In genomic region chr5:143711326-143711725, GRCm38 (mm10) we compare ENCODE assay signal across 8 mouse cellular contexts. TPM values are rescaled to one million over a fixed set of nuclear protein-coding genes. Genes with fewer than 3 reads are reported as not detected.
A peak's percentile ranks its signal among the peaks of the same experiment; 100 is the strongest.
DNase-seq lines count a peak whose midpoint lies in the region; ATAC-seq and TF ChIP-seq lines count a peak whose summit lies in the region.

No protein-coding gene starts in this region.

- no peak overlapping the region for H3K27ac ChIP-seq in ES-Bruce4 (ENCODE audit: insufficient read depth, low read length)
- no peak overlapping the region for H3K27ac ChIP-seq in bone marrow, adult 2 months (ENCODE audit: control insufficient read depth, insufficient read depth, low read depth, low read length, poor library complexity)
- H3K27ac ChIP-seq in embryonic facial prominence, embryonic 15.5 days (replicated peaks) = no peak overlapping the region; the same call in 1 of the 2 replicates
- no peak overlapping the region for H3K27ac ChIP-seq in heart, embryonic 16.5 days (ENCODE audit: low read length)
- no peak overlapping the region for H3K27ac ChIP-seq in liver, embryonic 16.5 days (ENCODE audit: low read length)
- 0 out of 2 replicates have a peak overlapping the region, but pooled peaks have one; percentile 23 for H3K27ac ChIP-seq in neural tube, embryonic 13.5 days (replicated peaks)

- peak; percentile 80 for DNase-seq in kidney, postnatal 14 days
- DNase-seq in testis, postnatal 14 days (ENCODE audit: low spot score) = peak; percentile 43

- H3K36me3 ChIP-seq in ES-Bruce4 (ENCODE audit: control insufficient read depth, insufficient read depth, low read length, poor library complexity, severe bottlenecking) = peaks cover 27% of the 10 kb centered on the region
- peaks cover 85% of the 10 kb centered on the region for H3K36me3 ChIP-seq in embryonic facial prominence, embryonic 15.5 days
- peaks cover 64% of the 10 kb centered on the region for H3K36me3 ChIP-seq in heart, embryonic 16.5 days (ENCODE audit: control insufficient read depth, insufficient read depth)
- peaks cover 41% of the 10 kb centered on the region for H3K36me3 ChIP-seq in liver, embryonic 16.5 days (ENCODE audit: control insufficient read depth, insufficient read depth)
- peaks cover 93% of the 10 kb centered on the region for H3K36me3 ChIP-seq in neural tube, embryonic 13.5 days

- no peak for TF ChIP-seq EP300 in ES-Bruce4 (IDR thresholded peaks at IDR 0.05; ENCODE audit: insufficient read depth, low read depth, low read length)

- 29% methylated on average over 7 of the region's 7 CpGs for WGBS in bone marrow, adult 2 months
- 11% methylated on average over 7 of the region's 7 CpGs for WGBS in embryonic facial prominence, embryonic 15.5 days
- 16% methylated on average over 7 of the region's 7 CpGs for WGBS in heart, embryonic 16.5 days
- WGBS in liver, embryonic 16.5 days (ENCODE audit: insufficient replicate concordance) = 16% methylated on average over 7 of the region's 7 CpGs
- WGBS in neural tube, embryonic 13.5 days = 7% methylated on average over 7 of the region's 7 CpGs

- H3K27me3 ChIP-seq in ES-Bruce4 (ENCODE audit: control insufficient read depth, insufficient read depth, low read length, poor library complexity, severe bottlenecking) = no peaks in the 10 kb centered on the region
- no peaks in the 10 kb centered on the region for H3K27me3 ChIP-seq in embryonic facial prominence, embryonic 15.5 days
- no peaks in the 10 kb centered on the region for H3K27me3 ChIP-seq in heart, embryonic 16.5 days (ENCODE audit: control insufficient read depth, insufficient read depth, low read length)
- H3K27me3 ChIP-seq in liver, embryonic 16.5 days (ENCODE audit: control insufficient read depth, insufficient read depth, low read depth, low read length) = no peaks in the 10 kb centered on the region
- no peaks in the 10 kb centered on the region for H3K27me3 ChIP-seq in neural tube, embryonic 13.5 days

- TF ChIP-seq CTCF in ES-Bruce4 (IDR thresholded peaks at IDR 0.05; ENCODE audit: low read depth, low read length) = peak; percentile 88
- TF ChIP-seq CTCF in bone marrow, adult 2 months (IDR thresholded peaks at IDR 0.05; ENCODE audit: control insufficient read depth, insufficient read depth, low read length) = peak; percentile 88

- no peak overlapping the region for H3K9ac ChIP-seq in ES-Bruce4 (ENCODE audit: low read depth, poor library complexity, severe bottlenecking)
- no peak overlapping the region for H3K9ac ChIP-seq in embryonic facial prominence, embryonic 15.5 days
- no peak overlapping the region for H3K9ac ChIP-seq in heart, embryonic 16.5 days (ENCODE audit: low read length)
- H3K9ac ChIP-seq in liver, embryonic 16.5 days (ENCODE audit: low read depth, low read length) = no peak overlapping the region
- no peak overlapping the region for H3K9ac ChIP-seq in neural tube, embryonic 13.5 days

- no peaks in the 10 kb centered on the region for H3K9me3 ChIP-seq in ES-Bruce4 (replicated peaks; ENCODE audit: control insufficient read depth, insufficient read depth, low read length, poor library complexity, severe bottlenecking)
- no peaks in the 10 kb centered on the region for H3K9me3 ChIP-seq in embryonic facial prominence, embryonic 15.5 days (replicated peaks)
- no peaks in the 10 kb centered on the region for H3K9me3 ChIP-seq in heart, embryonic 16.5 days (replicated peaks; ENCODE audit: control insufficient read depth, low read length)
- H3K9me3 ChIP-seq in liver, embryonic 16.5 days (replicated peaks; ENCODE audit: control insufficient read depth, low read length) = no peaks in the 10 kb centered on the region
- H3K9me3 ChIP-seq in neural tube, embryonic 13.5 days = no peaks in the 10 kb centered on the region

- H3K4me3 ChIP-seq in ES-Bruce4 (ENCODE audit: low read depth, low read length) = no peak overlapping the region
- no peak overlapping the region for H3K4me3 ChIP-seq in bone marrow, adult 2 months (replicated peaks; ENCODE audit: control insufficient read depth, low read depth, low read length)
- H3K4me3 ChIP-seq in embryonic facial prominence, embryonic 15.5 days (replicated peaks) = no peak overlapping the region
- H3K4me3 ChIP-seq in heart, embryonic 16.5 days (ENCODE audit: low read length) = no peak overlapping the region
- no peak overlapping the region for H3K4me3 ChIP-seq in liver, embryonic 16.5 days (ENCODE audit: low read depth, low read length)
- H3K4me3 ChIP-seq in neural tube, embryonic 13.5 days = no peak overlapping the region

- no peak for TF ChIP-seq POLR2A in ES-Bruce4 (IDR thresholded peaks at IDR 0.05; ENCODE audit: insufficient read depth, low read length)
- no peak for TF ChIP-seq POLR2A in bone marrow, adult 2 months (IDR thresholded peaks at IDR 0.05; ENCODE audit: borderline replicate concordance, control insufficient read depth, low read depth, low read length)

- ATAC-seq in embryonic facial prominence, embryonic 15.5 days (ENCODE audit: insufficient number of reproducible peaks, low FRiP score, low TSS enrichment, low read depth) = peak; percentile 53; the same call in 1 of the 2 replicates
- ATAC-seq in heart, embryonic 16.5 days (replicated peaks; ENCODE audit: extremely low read depth, insufficient read depth, low FRiP score) = peak; percentile 57; the same call in 1 of the 2 replicates
- ATAC-seq in liver, embryonic 16.5 days (ENCODE audit: low read depth) = peak; percentile 69
- ATAC-seq in neural tube, embryonic 13.5 days (ENCODE audit: low read depth) = peak; percentile 74

- no peaks in the 10 kb centered on the region for H3K4me1 ChIP-seq in ES-Bruce4 (ENCODE audit: control insufficient read depth, insufficient read depth, low read length)
- no peaks in the 10 kb centered on the region for H3K4me1 ChIP-seq in bone marrow, adult 2 months (ENCODE audit: control insufficient read depth, insufficient read depth, low read length)
- peaks cover 4% of the 10 kb centered on the region; the same call in 1 of the 2 replicates for H3K4me1 ChIP-seq in embryonic facial prominence, embryonic 15.5 days
- peaks cover 9% of the 10 kb centered on the region for H3K4me1 ChIP-seq in heart, embryonic 16.5 days (ENCODE audit: control insufficient read depth, insufficient read depth, low read length)
- H3K4me1 ChIP-seq in liver, embryonic 16.5 days (ENCODE audit: control insufficient read depth, low read depth, low read length) = no peaks in the 10 kb centered on the region; the same call in 1 of the 2 replicates
- H3K4me1 ChIP-seq in neural tube, embryonic 13.5 days (replicated peaks) = no peaks in the 10 kb centered on the region; the same call in 1 of the 2 replicates

- H3K4me2 ChIP-seq in embryonic facial prominence, embryonic 15.5 days (replicated peaks) = no peak overlapping the region
- H3K4me2 ChIP-seq in heart, embryonic 16.5 days (ENCODE audit: low read depth, low read length) = no peak overlapping the region
- no peak overlapping the region for H3K4me2 ChIP-seq in liver, embryonic 16.5 days (ENCODE audit: low read depth, low read length)
- no peak overlapping the region for H3K4me2 ChIP-seq in neural tube, embryonic 13.5 days

RNA-seq across cellular contexts. Expression of gene Usp42, which starts 20.8 kb away (rescaled TPM):
- polyA plus RNA-seq in ES-Bruce4 (2011; ENCODE audit: insufficient read depth, insufficient read length, low read depth, missing spikeins) = 18.3 and 20.6 TPM in 2 replicates
- 6.1 and 6.2 TPM in 2 replicates for polyA plus RNA-seq in bone marrow, adult 2 months (2011; ENCODE audit: insufficient read depth, insufficient read length, low replicate concordance, missing spikeins)
- 17.3 and 18.1 TPM in 2 replicates for polyA plus RNA-seq in embryonic facial prominence, embryonic 15.5 days (2015; fragmentation: Nextera tagmentation; extraction: Ambion mirVana)
- 9.7 and 11.3 TPM in 2 replicates for polyA plus RNA-seq in heart, embryonic 16.5 days (2015; fragmentation: Nextera tagmentation; extraction: Ambion mirVana)
- 2.9 TPM in 2 replicates for polyA plus RNA-seq in liver, embryonic 16.5 days (2015; fragmentation: Nextera tagmentation; extraction: Ambion mirVana)
- 27.7 and 31.5 TPM in 2 replicates for polyA plus RNA-seq in neural tube, embryonic 13.5 days (2015; fragmentation: Nextera tagmentation; extraction: Ambion mirVana)
